Comparison of ENCODE assay signal across 8 mouse cellular contexts in genomic region chr6:127767706-127768493, GRCm38 (mm10). TPM values are rescaled to one million over a fixed set of nuclear protein-coding genes. Genes with fewer than 3 reads are reported as not detected.
DNase-seq lines count a peak whose midpoint lies in the region; ATAC-seq lines count a peak whose summit lies in the region.

No protein-coding gene starts in this region.

- H3K27me3 ChIP-seq in hindbrain, embryonic 14.5 days (ENCODE audit: control insufficient read depth, insufficient read depth, low read length): no peaks in the 10 kb centered on the region; the same call in 1 of the 2 replicates
- H3K27me3 ChIP-seq in midbrain, embryonic 12.5 days: peaks cover 66% of the 10 kb centered on the region
- H3K27me3 ChIP-seq in stomach, embryonic 16.5 days (ENCODE audit: control insufficient read depth, insufficient read depth, low read length): peaks cover 72% of the 10 kb centered on the region

- peak overlapping the region; percentile 84 for H3K4me2 ChIP-seq in hindbrain, embryonic 14.5 days (replicated peaks)
- peak overlapping the region; percentile 98 for H3K4me2 ChIP-seq in midbrain, embryonic 12.5 days (replicated peaks)
- H3K4me2 ChIP-seq in stomach, embryonic 16.5 days (ENCODE audit: low read depth, low read length): peak overlapping the region; percentile 40

- H3K4me3 ChIP-seq in hindbrain, embryonic 14.5 days (replicated peaks; ENCODE audit: low read length): peak overlapping the region; percentile 63
- H3K4me3 ChIP-seq in midbrain, embryonic 12.5 days: peak overlapping the region; percentile 75
- H3K4me3 ChIP-seq in stomach, embryonic 16.5 days (replicated peaks; ENCODE audit: low read length): peak overlapping the region; percentile 26

- no peaks in the 10 kb centered on the region for H3K36me3 ChIP-seq in hindbrain, embryonic 14.5 days (replicated peaks; ENCODE audit: control insufficient read depth, insufficient read depth)
- H3K36me3 ChIP-seq in midbrain, embryonic 12.5 days: no peaks in the 10 kb centered on the region
- no peaks in the 10 kb centered on the region for H3K36me3 ChIP-seq in stomach, embryonic 16.5 days (ENCODE audit: control insufficient read depth, insufficient read depth, low read length)

- intact Hi-C loops in left cerebral cortex, postnatal 4 days (cut with DNase I): loop anchor here (5.0 to 10.0 kb wide), 3 partner anchors 117 to 151 kb away; partner anchors contain the start of gene Tspan11

- H3K27ac ChIP-seq in hindbrain, embryonic 14.5 days: peak overlapping the region; percentile 76
- H3K27ac ChIP-seq in midbrain, embryonic 12.5 days (replicated peaks): peak overlapping the region; percentile 82
- no peak overlapping the region for H3K27ac ChIP-seq in stomach, embryonic 16.5 days (ENCODE audit: low read length)

- H3K9me3 ChIP-seq in hindbrain, embryonic 14.5 days (ENCODE audit: control insufficient read depth, low read length): no peaks in the 10 kb centered on the region
- H3K9me3 ChIP-seq in midbrain, embryonic 12.5 days: no peaks in the 10 kb centered on the region
- no peaks in the 10 kb centered on the region for H3K9me3 ChIP-seq in stomach, embryonic 16.5 days (replicated peaks; ENCODE audit: control insufficient read depth, low read length)

- no peak for DNase-seq in frontal cortex, postnatal 14 days (ENCODE audit: low spot score in 2 of 2)
- DNase-seq in cerebellum, adult 9-10 months: peak; percentile 27
- peak; percentile 64 for DNase-seq in forelimb bud, embryonic 11.5 days (ENCODE audit: low read depth, low spot score)
- DNase-seq in hindbrain, embryonic 14.5 days (ENCODE audit: low spot score): peak; percentile 61
- peak; percentile 32 for DNase-seq in left cerebral cortex, postnatal 4 days

- 0 out of 2 replicates have a peak, but pooled peaks have one; percentile 3 for ATAC-seq in frontal cortex, adult (ENCODE audit: low TSS enrichment)
- peak; percentile 22; the same call in 1 of the 2 replicates for ATAC-seq in hindbrain, embryonic 14.5 days (ENCODE audit: low FRiP score)
- ATAC-seq in midbrain, embryonic 12.5 days (ENCODE audit: low FRiP score, low read depth): peak; percentile 21
- ATAC-seq in stomach, embryonic 16.5 days (ENCODE audit: insufficient read depth, low FRiP score): peak; percentile 69

- WGBS in hindbrain, embryonic 14.5 days: under 1% methylated on average over 49 of the region's 49 CpGs
- WGBS in midbrain, embryonic 12.5 days: under 1% methylated on average over 49 of the region's 49 CpGs
- under 1% methylated on average over 49 of the region's 49 CpGs for WGBS in stomach, embryonic 16.5 days

- H3K4me1 ChIP-seq in hindbrain, embryonic 14.5 days (replicated peaks; ENCODE audit: control insufficient read depth, insufficient read depth, low read length): peaks cover 31% of the 10 kb centered on the region
- H3K4me1 ChIP-seq in midbrain, embryonic 12.5 days: peaks cover 44% of the 10 kb centered on the region
- no peaks in the 10 kb centered on the region for H3K4me1 ChIP-seq in stomach, embryonic 16.5 days (ENCODE audit: control insufficient read depth, insufficient read depth, low read length)

- H3K9ac ChIP-seq in hindbrain, embryonic 14.5 days: peak overlapping the region; percentile 68
- peak overlapping the region; percentile 77 for H3K9ac ChIP-seq in midbrain, embryonic 12.5 days (replicated peaks)
- H3K9ac ChIP-seq in stomach, embryonic 16.5 days (ENCODE audit: low read length): no peak overlapping the region

RNA-seq across cellular contexts. Expression of gene Prmt8, which starts 1.4 kb away (rescaled TPM):
- polyA plus RNA-seq in hindbrain, embryonic 14.5 days (2014; fragmentation: Nextera tagmentation; extraction: Ambion mirVana): 35.0 and 37.4 TPM in 2 replicates
- total RNA-seq in left cerebral cortex, postnatal 4 days (2021): 10 to 100 TPM; 59.6 to 63.5 TPM
- polyA plus RNA-seq in midbrain, embryonic 12.5 days (2016; fragmentation: Nextera tagmentation; extraction: Ambion mirVana): 31.3 and 32.5 TPM in 2 replicates
- polyA plus RNA-seq in stomach, embryonic 16.5 days (2015; fragmentation: Nextera tagmentation; extraction: Ambion mirVana): 0.14 TPM in 1 of 2 replicates, not detected in the other

Comparison
In these comparisons a context has a peak if more than half of its experiments do, and no peak if none do; other contexts are left out.
1. ATAC-seq: peak in every context shown above with its lines; median percentile 69 in stomach, embryonic 16.5 days; 22 in hindbrain, embryonic 14.5 days; 21 in midbrain, embryonic 12.5 days; 3 in frontal cortex, adult.
2. DNase-seq: peak in cerebellum, adult 9-10 months (single experiment), forelimb bud, embryonic 11.5 days (single experiment), hindbrain, embryonic 14.5 days (single experiment) and left cerebral cortex, postnatal 4 days (single experiment); none in frontal cortex, postnatal 14 days (0 of 2).
3. H3K4me2 ChIP-seq: peak in every context shown above with its lines; median percentile 98 in midbrain, embryonic 12.5 days; 84 in hindbrain, embryonic 14.5 days; 40 in stomach, embryonic 16.5 days.
4. RNA of gene Prmt8, which starts 1.4 kb away (polyA plus RNA-seq): 35.0 to 37.4 TPM in hindbrain, embryonic 14.5 days and 31.3 to 32.5 TPM in midbrain, embryonic 12.5 days; 0.14 TPM in stomach, embryonic 16.5 days; every median in the first group is over 10 times any median in the second.
5. Peak in every context shown above with its lines, with median percentiles within 50 percentile points of each other: H3K4me3 ChIP-seq.